Mouse (Mus musculus) small intestine, adult 2 months (tissue): ENCODE measurements around the gene Plppr5.

ENCODE experiments used
- CTCF ChIP-seq: fragments of 200-500 bp; IDR thresholded peaks from 2 replicates; pipeline ENCODE4 v1.5.1; 2012; ENCODE audit warnings: low read depth, mild to moderate bottlenecking, control low read depth, inconsistent platforms, low read length, moderate library complexity, mixed read lengths; ENCODE audit not compliant: insufficient replicate concordance, insufficient read length; ENCODE audit errors: extremely low read depth
- POLR2A ChIP-seq: fragments of 200-500 bp; IDR thresholded peaks from 2 replicates; pipeline ENCODE4 v1.6.1; 2012; ENCODE audit warnings: low read depth, mild to moderate bottlenecking, control low read depth, inconsistent platforms, low read length, moderate library complexity

DNA sequence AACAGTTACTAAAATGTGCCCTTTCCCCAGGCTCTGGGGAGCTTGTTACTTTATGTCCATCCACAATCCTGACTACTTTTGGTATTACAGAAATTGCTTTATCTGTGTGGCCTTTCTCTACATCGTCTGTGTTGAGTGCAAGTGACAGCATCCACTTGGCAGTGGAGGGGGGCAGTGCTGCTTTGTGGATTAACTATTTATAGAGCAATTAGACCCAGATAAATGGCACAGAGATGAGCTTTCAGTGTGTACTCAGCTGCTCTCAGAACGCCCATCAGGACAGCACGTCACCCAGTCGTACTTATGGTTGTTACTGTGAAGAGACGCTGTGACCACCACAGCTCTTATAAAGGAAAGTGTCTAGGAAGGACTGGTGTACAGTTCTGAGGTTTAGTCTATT is 36.8 kb downstream of the Plppr5 start:
- TF ChIP-seq POLR2A (no peak), CTCF (no peak)
